Mouse (Mus musculus): Measurements from ENCODE around the gene Bcl2l12. TPM values are rescaled to one million over a fixed set of nuclear protein-coding genes. Genes with fewer than 3 reads are reported as not detected.

The Bcl2l12 gene
- polyA plus RNA-seq, 1 experiment = 73.7 TPM

DNA sequence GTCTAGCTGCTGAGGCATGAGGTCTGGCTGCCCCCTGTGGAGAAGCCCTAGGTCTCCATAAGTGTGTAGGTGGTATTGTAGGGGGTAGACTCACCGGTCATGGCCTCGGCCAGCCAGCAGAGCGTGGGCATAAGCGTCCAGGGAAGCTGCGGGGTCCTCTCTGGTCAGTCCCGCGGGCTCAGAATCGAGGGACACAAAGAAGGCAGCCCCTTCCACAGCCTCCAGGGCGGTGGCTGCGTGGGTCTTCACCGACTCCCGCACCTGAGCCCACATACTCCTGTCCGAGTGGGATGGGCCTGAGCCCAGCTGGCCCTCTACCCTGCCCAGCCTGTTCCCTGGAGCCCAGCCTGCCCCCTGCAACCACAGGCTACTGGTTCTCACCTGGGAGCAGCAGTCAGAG, 33.5 kb downstream of the Bcl2l12 start:
- TF ChIP-seq FLI1 (IDR thresholded peaks at IDR 0.05; ENCODE audit: low read length) (no peak), GATA1 (IDR thresholded peaks at IDR 0.05; ENCODE audit: borderline replicate concordance, low read length) (no peak)
- no peak overlapping the region for H3K4me3 ChIP-seq (replicated peaks)
- peaks cover 53% of the 10 kb centered on the region for H3K27me3 ChIP-seq (replicated peaks)
- H3K9me3 ChIP-seq = no peaks in the 10 kb centered on the region
- peaks cover 38% of the 10 kb centered on the region for H3K4me1 ChIP-seq
- no peaks in the 10 kb centered on the region for H3K36me3 ChIP-seq (replicated peaks; ENCODE audit: low read length)

DNA sequence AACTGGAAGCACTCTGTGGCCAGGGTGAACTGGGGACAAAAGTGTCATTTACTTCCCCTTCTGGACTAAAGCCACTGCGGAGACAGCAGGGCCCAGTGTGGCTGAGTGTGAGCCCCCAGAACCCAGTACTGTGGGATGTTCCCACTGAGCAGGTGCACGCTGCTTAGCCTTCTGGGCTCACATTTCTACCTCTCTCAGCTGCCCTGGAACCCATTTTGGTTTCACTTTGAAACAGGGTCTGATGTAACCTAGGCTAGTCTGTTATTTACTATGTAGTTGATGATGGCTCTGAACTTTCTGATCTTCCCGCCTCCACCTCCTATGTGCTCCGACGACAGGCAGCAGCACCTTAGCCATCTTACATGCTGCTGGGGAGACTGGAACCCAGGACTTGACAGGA, 35.7 kb downstream of the Bcl2l12 start:
- no peak for TF ChIP-seq GATA1 (IDR thresholded peaks at IDR 0.05; ENCODE audit: borderline replicate concordance, low read length)
- TF ChIP-seq FLI1 (IDR thresholded peaks at IDR 0.05; ENCODE audit: low read length) = no peak

DNA sequence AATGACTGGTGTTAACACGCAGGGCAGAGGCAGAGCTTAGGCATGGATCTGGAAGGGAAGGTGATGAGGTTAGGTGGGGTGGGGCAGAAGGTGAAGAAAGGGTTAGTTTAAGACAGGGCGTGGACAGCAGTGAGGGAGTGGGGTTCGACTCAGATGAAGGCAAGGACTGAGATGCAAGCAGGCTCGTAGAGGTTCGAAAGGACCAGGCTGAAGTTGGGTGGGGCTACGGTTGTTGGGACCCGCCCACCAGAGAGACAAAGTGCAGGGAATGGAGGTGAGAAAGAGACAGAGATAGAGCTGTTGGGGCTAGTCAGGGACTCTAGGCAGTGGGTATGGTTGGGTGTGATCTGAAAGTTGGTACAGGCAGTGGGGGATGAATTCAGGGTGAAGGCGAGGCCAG, 36.2 kb downstream of the Bcl2l12 start:
- H3K27me3 ChIP-seq (replicated peaks) = peaks cover 63% of the 10 kb centered on the region
- peak overlapping the region; percentile 79 for H3K4me3 ChIP-seq (replicated peaks)
- TF ChIP-seq FLI1 (IDR thresholded peaks at IDR 0.05; ENCODE audit: low read length) (no peak), GATA1 (IDR thresholded peaks at IDR 0.05; ENCODE audit: borderline replicate concordance, low read length) (no peak)
- no peaks in the 10 kb centered on the region for H3K36me3 ChIP-seq (replicated peaks; ENCODE audit: low read length)
- H3K9me3 ChIP-seq = no peaks in the 10 kb centered on the region
- peaks cover 46% of the 10 kb centered on the region for H3K4me1 ChIP-seq

More for the DNA sequence above, 35.7 kb downstream of the Bcl2l12 start:
- H3K9me3 ChIP-seq = no peaks in the 10 kb centered on the region
- H3K4me1 ChIP-seq = peaks cover 42% of the 10 kb centered on the region
- peak overlapping the region; percentile 79 for H3K4me3 ChIP-seq (replicated peaks)
- H3K27me3 ChIP-seq (replicated peaks) = peaks cover 59% of the 10 kb centered on the region
- H3K36me3 ChIP-seq (replicated peaks; ENCODE audit: low read length) = no peaks in the 10 kb centered on the region

DNA sequence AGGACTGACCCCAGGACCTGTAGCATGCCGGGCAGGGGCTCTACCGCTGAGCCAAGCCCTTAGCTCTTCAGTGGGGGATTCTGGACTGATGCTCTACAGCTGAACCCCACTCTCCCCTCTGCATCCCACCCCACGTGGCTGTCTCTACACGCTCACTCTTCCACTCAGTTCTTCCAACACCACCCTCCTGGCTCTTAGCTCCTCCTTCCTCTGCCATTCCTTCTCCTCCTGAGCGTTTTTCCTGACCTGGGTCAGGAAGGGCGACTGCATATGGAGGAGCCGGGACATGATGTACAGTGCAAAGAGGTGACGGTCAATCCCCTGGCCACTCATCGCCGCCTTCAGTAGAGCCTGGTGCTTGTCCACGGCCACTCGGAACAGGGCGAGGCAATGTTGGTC, 38.0 kb downstream of the Bcl2l12 start:
- Histone ChIP-seq H3K27me3 (replicated peaks) (peaks cover 52% of the 10 kb centered on the region), H3K9me3 (no peaks in the 10 kb centered on the region), H3K4me3 (replicated peaks) (no peak overlapping the region), H3K4me1 (peaks cover 45% of the 10 kb centered on the region), H3K36me3 (replicated peaks; ENCODE audit: low read length) (no peaks in the 10 kb centered on the region)
- no peak for TF ChIP-seq FLI1 (IDR thresholded peaks at IDR 0.05; ENCODE audit: low read length)

DNA sequence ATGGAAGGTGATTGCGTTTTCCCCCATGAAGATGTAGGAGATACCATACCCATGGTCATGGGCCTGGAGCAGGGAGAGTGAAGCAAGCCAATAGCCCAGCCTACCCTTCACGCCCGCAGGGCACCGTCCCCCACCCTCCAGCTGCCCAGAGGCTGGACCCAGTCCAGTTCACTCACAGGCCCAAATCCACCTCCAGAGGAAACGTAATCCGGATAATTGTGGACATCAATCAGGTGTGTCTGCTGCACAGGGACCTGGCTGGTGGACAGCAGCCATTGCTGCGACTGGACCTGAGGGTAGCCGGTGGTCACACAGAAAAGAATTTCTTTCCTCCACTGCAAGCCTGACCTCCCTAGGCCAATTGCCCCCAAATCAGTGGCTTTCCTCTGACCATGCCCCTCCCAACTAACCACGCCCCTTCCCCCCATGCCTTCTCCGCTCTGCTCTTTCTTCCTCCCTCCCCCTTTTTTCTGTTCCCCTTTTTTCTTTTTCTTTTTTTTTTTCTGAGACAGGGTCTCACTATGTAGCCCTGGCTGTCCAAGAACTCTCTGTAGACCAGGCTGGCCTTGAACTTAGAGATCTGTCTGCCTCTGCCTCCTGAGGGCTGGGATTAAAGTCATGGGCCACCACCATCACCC, 38.5 kb downstream of the Bcl2l12 start:
- TF ChIP-seq GATA1 (IDR thresholded peaks at IDR 0.05; ENCODE audit: borderline replicate concordance, low read length) (no peak), FLI1 (IDR thresholded peaks at IDR 0.05; ENCODE audit: low read length) (no peak)
- Histone ChIP-seq H3K27me3 (replicated peaks) (peaks cover 51% of the 10 kb centered on the region), H3K9me3 (no peaks in the 10 kb centered on the region), H3K36me3 (replicated peaks; ENCODE audit: low read length) (no peaks in the 10 kb centered on the region), H3K4me1 (peaks cover 45% of the 10 kb centered on the region), H3K4me3 (replicated peaks) (no peak overlapping the region)

DNA sequence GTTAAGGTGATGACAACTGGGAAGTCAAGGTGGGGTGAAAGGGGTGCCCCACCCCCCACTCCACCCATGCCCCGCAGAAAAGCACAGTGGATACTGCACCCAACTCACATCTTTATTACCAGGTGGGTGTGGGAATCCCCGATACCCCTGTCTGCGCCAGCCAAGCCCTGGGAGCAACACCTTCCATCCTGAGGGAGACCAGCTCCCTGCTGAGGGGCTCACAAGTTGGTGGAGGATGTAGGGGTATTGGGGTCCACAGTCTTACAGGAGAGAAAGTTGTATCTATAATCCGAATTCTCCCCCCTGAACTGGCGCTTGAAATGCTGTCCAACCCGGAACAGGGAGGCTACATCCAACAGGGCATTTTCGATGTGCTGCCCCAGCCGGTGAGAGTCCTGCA, 39.2 kb downstream of the Bcl2l12 start:
- Histone ChIP-seq H3K27me3 (replicated peaks) (peaks cover 52% of the 10 kb centered on the region), H3K4me3 (replicated peaks) (no peak overlapping the region), H3K9me3 (no peaks in the 10 kb centered on the region), H3K4me1 (peaks cover 45% of the 10 kb centered on the region), H3K36me3 (replicated peaks; ENCODE audit: low read length) (no peaks in the 10 kb centered on the region)
- no peak for TF ChIP-seq FLI1 (IDR thresholded peaks at IDR 0.05; ENCODE audit: low read length)
- TF ChIP-seq GATA1 (IDR thresholded peaks at IDR 0.05; ENCODE audit: borderline replicate concordance, low read length) = no peak

DNA sequence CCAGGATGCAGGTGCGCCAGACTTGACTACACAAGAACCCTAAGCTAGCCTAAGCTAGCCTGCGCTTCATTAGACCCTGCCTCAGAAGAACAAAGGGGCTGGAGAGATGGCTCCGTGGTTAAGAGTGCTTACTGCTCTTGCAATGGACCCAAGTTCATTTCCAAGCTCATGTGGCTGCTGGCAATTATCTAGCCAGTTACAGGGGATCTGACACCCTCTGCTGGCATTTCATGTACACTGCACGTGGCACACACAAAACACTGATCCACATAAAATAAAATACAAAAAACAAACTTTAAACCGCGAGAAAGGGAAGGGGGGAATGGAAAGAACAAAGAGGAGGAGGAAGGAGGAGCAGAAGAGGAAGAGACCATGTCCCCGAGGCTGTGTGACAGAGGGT, 40.3 kb downstream of the Bcl2l12 start:
- Histone ChIP-seq H3K4me3 (replicated peaks) (no peak overlapping the region), H3K36me3 (replicated peaks; ENCODE audit: low read length) (no peaks in the 10 kb centered on the region), H3K27me3 (replicated peaks) (peaks cover 55% of the 10 kb centered on the region), H3K4me1 (peaks cover 45% of the 10 kb centered on the region), H3K9me3 (no peaks in the 10 kb centered on the region)
- TF ChIP-seq GATA1 (IDR thresholded peaks at IDR 0.05; ENCODE audit: borderline replicate concordance, low read length) = no peak
- TF ChIP-seq FLI1 (IDR thresholded peaks at IDR 0.05; ENCODE audit: low read length) = no peak

DNA sequence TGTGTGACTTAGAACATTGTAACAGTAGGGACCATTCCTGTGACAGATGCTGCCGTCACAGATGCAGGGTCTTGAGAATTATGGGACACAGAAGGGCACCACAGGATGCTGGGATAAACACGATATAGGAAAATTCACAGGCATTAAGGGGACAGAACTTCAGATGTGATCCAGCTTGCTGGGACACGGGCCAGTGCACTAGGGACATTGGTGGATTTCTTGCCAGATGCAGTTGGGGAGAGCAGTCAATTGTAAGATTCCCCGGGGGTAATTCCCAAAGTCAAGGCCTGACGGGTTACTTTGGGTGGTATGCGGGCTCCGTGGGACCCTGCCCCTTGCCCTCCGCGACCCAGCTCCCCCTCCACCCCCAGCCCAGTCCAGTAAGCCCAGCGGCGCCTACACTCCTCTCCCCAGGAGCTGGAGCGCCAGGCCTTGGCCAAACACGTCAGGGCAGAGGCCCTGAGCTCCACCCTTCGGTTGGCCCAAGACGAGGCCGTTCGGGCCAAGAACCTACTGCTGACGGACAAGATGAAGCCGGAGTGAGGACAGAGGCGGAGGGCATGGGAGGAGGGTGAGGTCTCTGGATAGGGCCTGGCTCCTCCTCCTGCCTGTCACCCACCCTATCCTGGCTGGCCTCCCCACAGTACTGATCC, 41.2 kb downstream of the Bcl2l12 start:
- no peaks in the 10 kb centered on the region for H3K36me3 ChIP-seq (replicated peaks; ENCODE audit: low read length)
- H3K4me1 ChIP-seq = peaks cover 45% of the 10 kb centered on the region
- peaks cover 57% of the 10 kb centered on the region for H3K27me3 ChIP-seq (replicated peaks)
- H3K4me3 ChIP-seq (replicated peaks) = no peak overlapping the region
- TF ChIP-seq GATA1 (IDR thresholded peaks at IDR 0.05; ENCODE audit: borderline replicate concordance, low read length) (no peak), FLI1 (IDR thresholded peaks at IDR 0.05; ENCODE audit: low read length) (no peak)
- no peaks in the 10 kb centered on the region for H3K9me3 ChIP-seq

DNA sequence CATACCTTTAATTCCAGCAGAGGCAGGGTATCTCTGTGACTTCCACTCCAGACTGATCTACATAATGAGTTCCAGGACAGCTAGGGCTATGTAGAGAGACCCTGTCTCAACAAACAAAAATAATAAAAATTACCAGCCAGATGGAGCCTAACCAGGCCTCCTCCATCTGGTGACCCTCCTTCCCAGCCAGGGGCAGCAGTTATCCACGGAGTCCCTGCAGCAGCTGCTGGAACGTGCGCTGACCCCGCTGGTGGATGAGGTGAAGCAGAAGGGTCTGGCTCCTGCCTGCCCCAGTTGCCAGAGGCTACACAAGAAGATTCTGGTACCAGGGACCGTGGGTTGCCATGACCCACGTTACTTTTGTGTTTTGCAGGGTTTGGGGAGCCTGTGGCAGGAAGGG, 42.2 kb downstream of the Bcl2l12 start:
- peaks cover 57% of the 10 kb centered on the region for H3K27me3 ChIP-seq (replicated peaks)
- no peaks in the 10 kb centered on the region for H3K36me3 ChIP-seq (replicated peaks; ENCODE audit: low read length)
- TF ChIP-seq FLI1 (IDR thresholded peaks at IDR 0.05; ENCODE audit: low read length) (no peak), GATA1 (IDR thresholded peaks at IDR 0.05; ENCODE audit: borderline replicate concordance, low read length) (no peak)
- no peaks in the 10 kb centered on the region for H3K9me3 ChIP-seq
- H3K4me1 ChIP-seq = peaks cover 45% of the 10 kb centered on the region
- no peak overlapping the region for H3K4me3 ChIP-seq (replicated peaks)

DNA sequence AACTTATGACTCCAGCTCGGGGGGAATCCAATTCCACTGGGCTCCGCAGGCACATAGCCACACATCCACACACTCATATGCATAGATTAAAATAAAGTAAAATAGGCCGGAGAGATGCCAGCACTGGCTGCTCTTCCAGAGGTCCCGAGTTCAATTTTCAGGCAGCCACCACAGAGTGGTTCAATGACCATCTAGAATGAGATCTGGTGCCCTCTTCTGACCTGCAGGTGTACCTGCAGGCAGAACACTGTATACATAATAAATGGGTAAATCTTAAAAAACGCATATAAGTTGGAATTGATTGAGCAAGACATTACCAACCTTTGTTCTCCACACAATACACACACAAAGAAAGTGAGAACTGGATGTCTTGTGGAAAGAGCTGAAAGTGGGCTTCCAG, 42.9 kb downstream of the Bcl2l12 start:
- no peak overlapping the region for H3K4me3 ChIP-seq (replicated peaks)
- H3K36me3 ChIP-seq (replicated peaks; ENCODE audit: low read length) = no peaks in the 10 kb centered on the region
- no peak for TF ChIP-seq GATA1 (IDR thresholded peaks at IDR 0.05; ENCODE audit: borderline replicate concordance, low read length)
- TF ChIP-seq FLI1 (IDR thresholded peaks at IDR 0.05; ENCODE audit: low read length) = no peak
- H3K4me1 ChIP-seq = peaks cover 39% of the 10 kb centered on the region
- peaks cover 58% of the 10 kb centered on the region for H3K27me3 ChIP-seq (replicated peaks)
- H3K9me3 ChIP-seq = no peaks in the 10 kb centered on the region
